Mouse (Mus musculus) midbrain, embryonic 16.5 days (tissue): ENCODE measurements around the gene Fgd2. TPM values are rescaled to one million over a fixed set of nuclear protein-coding genes. Genes with fewer than 3 reads are reported as not detected.

ENCODE experiments used
- ATAC-seq: fragments of 200-750 bp; cut with Nextera tagmentation; 2 replicates; pipeline ENCODE4 v1.8.0; 2017; ENCODE audit warnings: moderate TSS enrichment
- H3K27ac ChIP-seq: fragments of 300-500 bp; sonication (generic); 2 replicates; pipeline ENCODE4 v1.5.1; 2014; ENCODE audit warnings: mild to moderate bottlenecking, low read length, mixed read lengths
- H3K27me3 ChIP-seq: fragments of 300-500 bp; sonication (generic); 2 replicates; pipeline ENCODE4 v1.6.1; 2014; ENCODE audit warnings: low read depth, low read length, mixed read lengths; ENCODE audit not compliant: control insufficient read depth, insufficient read depth
- H3K36me3 ChIP-seq: fragments of 300-500 bp; sonication (generic); 2 replicates; pipeline ENCODE4 v1.6.1; 2014; ENCODE audit warnings: mild to moderate bottlenecking, low read length, moderate library complexity, mixed read lengths; ENCODE audit not compliant: control insufficient read depth, insufficient read depth
- H3K4me1 ChIP-seq: fragments of 300-500 bp; sonication (generic); 2 replicates; pipeline ENCODE4 v1.6.1; 2014; ENCODE audit warnings: mild to moderate bottlenecking, low read length, mixed read lengths; ENCODE audit not compliant: control insufficient read depth, insufficient read depth
- H3K4me2 ChIP-seq: fragments of 300-500 bp; sonication (generic); 2 replicates; pipeline ENCODE4 v1.6.1; 2014; ENCODE audit warnings: mild to moderate bottlenecking, low read length, mixed read lengths
- H3K4me3 ChIP-seq: fragments of 300-500 bp; sonication (generic); 2 replicates; pipeline ENCODE4 v1.5.1; 2014; ENCODE audit warnings: low read depth, mild to moderate bottlenecking, low read length, moderate library complexity, mixed read lengths
- H3K9ac ChIP-seq: fragments of 300-500 bp; sonication (generic); 2 replicates; pipeline ENCODE4 v1.6.1; 2014; ENCODE audit warnings: low read depth, low read length, mixed read lengths
- H3K9me3 ChIP-seq: fragments of 300-500 bp; sonication (generic); replicated peaks from 2 replicates; pipeline ENCODE4 v1.6.1; 2014; ENCODE audit warnings: mild to moderate bottlenecking, low read length, mixed read lengths; ENCODE audit not compliant: control insufficient read depth, poor library complexity, severe bottlenecking
- WGBS: fragments of 180-500 bp; shearing (Covaris S2); extraction: QIAGEN DNeasy Blood & Tissue Kit; methylation state at CpG from one replicate; pipeline ENCODE4 v1.1.7; 2014; 5-methylcytosine and 5-hydroxymethylcytosine counted together
- polyA plus RNA-seq: library from polyadenylated mRNA; unstranded; fragments of >200 nt; fragmentation: Nextera tagmentation; extraction: Ambion mirVana; gene quantifications from 2 replicates; pipeline ENCODE4 v1.2.1, GENCODE M21; 2015

The Fgd2 gene
- polyA plus RNA-seq, 1 experiment from 2014 or later = 12.7 TPM

- H3K27me3 ChIP-seq = peaks cover 8% of the 10 kb centered on the region
- no peak overlapping the region for H3K27ac ChIP-seq
- WGBS = 71% methylated on average over 8 of the region's 8 CpGs
- peak overlapping the region; percentile 7; the same call in 1 of the 2 replicates for H3K9ac ChIP-seq
- no peak overlapping the region for H3K4me2 ChIP-seq
- peaks cover 2% of the 10 kb centered on the region; the same call in 1 of the 2 replicates for H3K4me1 ChIP-seq
- 0 out of 2 replicates have a peak, but pooled peaks have one; percentile 6 for ATAC-seq
- H3K36me3 ChIP-seq = no peaks in the 10 kb centered on the region
- H3K4me3 ChIP-seq = no peak overlapping the region
- H3K9me3 ChIP-seq = no peaks in the 10 kb centered on the region
Measured at GRCm38 (mm10) chr17:29319881-29320639, 40.7 kb upstream of the Fgd2 start.

GRCm38 (mm10) chr17:29321765-29322602 is 38.7 kb upstream of the Fgd2 start:
- H3K36me3 ChIP-seq = no peaks in the 10 kb centered on the region
- no peaks in the 10 kb centered on the region for H3K9me3 ChIP-seq
- H3K27me3 ChIP-seq = peaks cover 8% of the 10 kb centered on the region
- H3K27ac ChIP-seq = no peak overlapping the region
- H3K4me3 ChIP-seq = no peak overlapping the region
- H3K4me2 ChIP-seq = no peak overlapping the region
- peaks cover 17% of the 10 kb centered on the region for H3K4me1 ChIP-seq
- WGBS = 22% methylated on average over 41 of the region's 41 CpGs
- no peak for ATAC-seq
- H3K9ac ChIP-seq = no peak overlapping the region

GRCm38 (mm10) chr17:29322603-29322962 is 38.1 kb upstream of the Fgd2 start:
- Histone ChIP-seq H3K4me3 (no peak overlapping the region), H3K9me3 (no peaks in the 10 kb centered on the region), H3K27me3 (peaks cover 8% of the 10 kb centered on the region), H3K36me3 (no peaks in the 10 kb centered on the region), H3K4me1 (peaks cover 23% of the 10 kb centered on the region), H3K4me2 (no peak overlapping the region), H3K9ac (no peak overlapping the region), H3K27ac (no peak overlapping the region)
- no peak for ATAC-seq
- 26% methylated on average over 18 of the region's 18 CpGs for WGBS

GRCm38 (mm10) chr17:29323625-29324024 is 37.1 kb upstream of the Fgd2 start:
- Histone ChIP-seq H3K36me3 (no peaks in the 10 kb centered on the region), H3K9ac (no peak overlapping the region), H3K9me3 (no peaks in the 10 kb centered on the region), H3K27ac (no peak overlapping the region), H3K4me2 (no peak overlapping the region), H3K4me3 (no peak overlapping the region), H3K4me1 (peaks cover 27% of the 10 kb centered on the region), H3K27me3 (peaks cover 8% of the 10 kb centered on the region)
- no peak for ATAC-seq
- WGBS = 95% methylated on average over 3 of the region's 3 CpGs

- WGBS = 41% methylated on average over 13 of the region's 13 CpGs
- Histone ChIP-seq H3K9ac (peak overlapping the region; percentile 52), H3K4me3 (no peak overlapping the region)
Measured at GRCm38 (mm10) chr17:29325831-29326230, 34.9 kb upstream of the Fgd2 start.

GRCm38 (mm10) chr17:29326531-29327529 is 33.9 kb upstream of the Fgd2 start:
- ATAC-seq = peak; percentile 73
- Histone ChIP-seq H3K4me3 (peak overlapping the region; percentile 25), H3K9ac (peak overlapping the region; percentile 52), H3K27me3 (peaks cover 7% of the 10 kb centered on the region), H3K36me3 (peaks cover 3% of the 10 kb centered on the region; the same call in 1 of the 2 replicates), H3K27ac (peak overlapping the region; percentile 82), H3K4me2 (peak overlapping the region; percentile 59), H3K9me3 (no peaks in the 10 kb centered on the region), H3K4me1 (peaks cover 27% of the 10 kb centered on the region)
- 8% methylated on average over 52 of the region's 52 CpGs for WGBS

More at GRCm38 (mm10) chr17:29325831-29326230, 34.9 kb upstream of the Fgd2 start:
- H3K27me3 ChIP-seq = peaks cover 8% of the 10 kb centered on the region
- ATAC-seq = no peak
- H3K9me3 ChIP-seq = no peaks in the 10 kb centered on the region
- H3K36me3 ChIP-seq = peaks cover 2% of the 10 kb centered on the region; the same call in 1 of the 2 replicates
- peaks cover 24% of the 10 kb centered on the region for H3K4me1 ChIP-seq
- H3K27ac ChIP-seq = peak overlapping the region; percentile 82
- peak overlapping the region; percentile 59 for H3K4me2 ChIP-seq

- Histone ChIP-seq H3K27me3 (no peaks in the 10 kb centered on the region), H3K36me3 (peaks cover 12% of the 10 kb centered on the region; the same call in 1 of the 2 replicates), H3K4me1 (peaks cover 27% of the 10 kb centered on the region), H3K9ac (peak overlapping the region; percentile 52; the same call in 1 of the 2 replicates), H3K4me3 (no peak overlapping the region), H3K27ac (peak overlapping the region; percentile 82), H3K4me2 (no peak overlapping the region), H3K9me3 (no peaks in the 10 kb centered on the region)
- 74% methylated on average over 9 of the region's 9 CpGs for WGBS
- no peak for ATAC-seq
Measured at GRCm38 (mm10) chr17:29327691-29328090, 33.0 kb upstream of the Fgd2 start.

- 75% methylated on average over 3 of the region's 3 CpGs for WGBS
- no peak for ATAC-seq
- Histone ChIP-seq H3K9me3 (no peaks in the 10 kb centered on the region), H3K36me3 (peaks cover 29% of the 10 kb centered on the region), H3K27ac (peak overlapping the region; percentile 66), H3K4me1 (peaks cover 27% of the 10 kb centered on the region), H3K4me2 (no peak overlapping the region), H3K9ac (peak overlapping the region; percentile 38; the same call in 1 of the 2 replicates), H3K27me3 (no peaks in the 10 kb centered on the region), H3K4me3 (no peak overlapping the region)
Measured at GRCm38 (mm10) chr17:29330221-29330620, 30.5 kb upstream of the Fgd2 start.
